Mouse (Mus musculus) C2C12 (cell line): ENCODE measurements around the gene Usp2.

Source experiments
- CEBPB ChIP-seq: IDR thresholded peaks from one replicate; pipeline ENCODE4 v1.6.1; 2011; ENCODE audit warnings: low read depth, mild to moderate bottlenecking, control low read depth, moderate library complexity
- CTCF ChIP-seq: IDR thresholded peaks from one replicate; pipeline ENCODE4 v1.5.1; 2011; ENCODE audit not compliant: control insufficient read depth, insufficient read depth, insufficient read length
- MAX ChIP-seq: IDR thresholded peaks from one replicate; pipeline ENCODE4 v1.6.1; 2011; ENCODE audit warnings: mild to moderate bottlenecking, control low read depth
- MYOD1 ChIP-seq: IDR thresholded peaks from one replicate; pipeline ENCODE4 v1.6.1; 2011; ENCODE audit warnings: low read depth; ENCODE audit not compliant: control insufficient read depth, insufficient read length
- MYOG ChIP-seq: IDR thresholded peaks from one replicate; pipeline ENCODE4 v1.6.1; 2011; ENCODE audit not compliant: control insufficient read depth, insufficient read length; ENCODE audit errors: extremely low read depth
- USF1 ChIP-seq: IDR thresholded peaks from one replicate; pipeline ENCODE4 v1.6.1; 2011; ENCODE audit warnings: low read depth, mild to moderate bottlenecking, control low read depth, moderate library complexity

DNA sequence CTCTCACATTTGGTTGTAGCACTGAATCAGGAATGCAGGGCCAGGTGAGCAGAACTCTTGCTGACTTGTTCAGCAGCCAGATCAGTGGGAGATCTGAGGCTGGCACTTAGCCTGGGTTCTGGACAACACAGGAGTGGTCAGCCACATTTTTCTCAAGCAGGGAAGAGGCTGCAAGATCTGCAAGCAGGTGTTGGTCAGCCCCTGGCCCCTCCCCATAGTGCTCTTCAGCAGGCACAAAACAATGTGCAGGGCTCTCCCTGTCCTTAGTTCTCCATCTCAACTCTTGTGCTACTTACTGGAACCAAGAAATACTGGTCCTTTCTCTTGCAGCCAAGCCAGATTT lies 77.9 kb downstream of the Usp2 start:
- no peak for TF ChIP-seq CTCF
- no peak for TF ChIP-seq MAX
- no peak for TF ChIP-seq USF1
- no peak for TF ChIP-seq CEBPB
- no peak for TF ChIP-seq MYOG
- no peak for TF ChIP-seq MYOD1
